Mouse (Mus musculus): ENCODE measurements at regions not wholly inside any gene's neighbourhood (a gene's known extent, or its start where the extent isn't known, plus 50 kb on each side); places are given as distances from the start of the nearest gene placed in this dataset.

GRCm38 (mm10) chr8:92174106-92174505, 183.3 kb upstream of the Irx5 start:
- no peak for TF ChIP-seq CTCF (conservative IDR thresholded peaks at IDR 0.05; ENCODE audit: insufficient read depth, insufficient read length, low read depth, low read length)
- no peak for TF ChIP-seq POLR2A (IDR thresholded peaks at IDR 0.05; ENCODE audit: low read depth, low read length)

Measured in kidney, adult 2 months (tissue).